Mouse (Mus musculus) kidney, postnatal 0 days (tissue): ENCODE data around the gene Sftpd. TPM values are rescaled to one million over a fixed set of nuclear protein-coding genes. Genes with fewer than 3 reads are reported as not detected.

Experiments used
- ATAC-seq: fragments of 200-750 bp; cut with Nextera tagmentation; replicated peaks from 2 replicates; pipeline ENCODE4 v1.8.0; 2017; ENCODE audit warnings: low read depth, moderate number of reproducible peaks, moderate TSS enrichment, moderate library complexity; ENCODE audit not compliant: low FRiP score
- DNase-seq: peaks from one replicate; pipeline ENCODE4 v3.0.0-alpha.2; 2016; ENCODE audit warnings: low spot score
- H3K27ac ChIP-seq: fragments of 300-500 bp; sonication (generic); 2 replicates; pipeline ENCODE4 v1.5.1; 2014; ENCODE audit warnings: mild to moderate bottlenecking
- H3K27me3 ChIP-seq: fragments of 300-500 bp; sonication (generic); 2 replicates; pipeline ENCODE4 v1.6.1; 2014; ENCODE audit warnings: low read length, mixed read lengths; ENCODE audit not compliant: insufficient read depth
- H3K36me3 ChIP-seq: fragments of 300-500 bp; sonication (generic); 2 replicates; pipeline ENCODE4 v1.6.1; 2014; ENCODE audit warnings: low read length, mixed read lengths; ENCODE audit not compliant: insufficient read depth
- H3K4me1 ChIP-seq: fragments of 300-500 bp; sonication (generic); replicated peaks from 2 replicates; pipeline ENCODE4 v1.6.1; 2014; ENCODE audit warnings: antibody characterized with exemption, low read length, mixed read lengths; ENCODE audit not compliant: insufficient read depth
- H3K4me2 ChIP-seq: fragments of 300-500 bp; sonication (generic); 2 replicates; pipeline ENCODE4 v1.6.1; 2014; ENCODE audit warnings: mild to moderate bottlenecking, low read length, moderate library complexity, mixed read lengths
- H3K4me3 ChIP-seq: fragments of 300-500 bp; sonication (generic); replicated peaks from 2 replicates; pipeline ENCODE4 v1.5.1; 2014; ENCODE audit warnings: low read depth, low read length
- H3K9ac ChIP-seq: fragments of 300-500 bp; sonication (generic); 2 replicates; pipeline ENCODE4 v1.6.1; 2014; ENCODE audit warnings: low read depth, low read length
- H3K9me3 ChIP-seq: fragments of 300-500 bp; sonication (generic); replicated peaks from 2 replicates; pipeline ENCODE4 v1.6.1; 2016; ENCODE audit warnings: low read length, inconsistent platforms, mixed read lengths
- CTCF ChIP-seq: IDR thresholded peaks from 2 replicates; pipeline ENCODE4 v1.5.1; 2016; ENCODE audit warnings: antibody characterized with exemption, low read depth, mild to moderate bottlenecking, moderate library complexity
- WGBS: fragments of 180-500 bp; shearing (Covaris S2); extraction: QIAGEN DNeasy Blood & Tissue Kit; methylation state at CpG from one replicate; pipeline ENCODE4 v1.1.7; 2014; 5-methylcytosine and 5-hydroxymethylcytosine counted together
- polyA plus RNA-seq: library from polyadenylated mRNA; unstranded; fragments of >200 nt; fragmentation: Nextera tagmentation; extraction: Ambion mirVana; gene quantifications from 2 replicates; pipeline ENCODE4 v1.2.1, GENCODE M21; 2015

Gene Sftpd
- polyA plus RNA-seq, 1 experiment from 2014 or later, result 1.6 TPM

GRCm38 (mm10) chr14:41146035-41146434 is 38.9 kb downstream of the Sftpd start:
- WGBS, result 50% methylated on average over 6 of the region's 6 CpGs
- Histone ChIP-seq H3K4me2 (no peak overlapping the region), H3K4me3 (no peak overlapping the region), H3K9me3 (no peaks in the 10 kb centered on the region), H3K9ac (no peak overlapping the region), H3K36me3 (no peaks in the 10 kb centered on the region), H3K4me1 (no peaks in the 10 kb centered on the region), H3K27ac (no peak overlapping the region), H3K27me3 (no peaks in the 10 kb centered on the region)
- DNase-seq (no peak), ATAC-seq (no peak)
- no peak for TF ChIP-seq CTCF

- H3K27ac ChIP-seq, result no peak overlapping the region
- TF ChIP-seq CTCF, result no peak
- H3K4me2 ChIP-seq, result no peak overlapping the region
- no peaks in the 10 kb centered on the region for H3K9me3 ChIP-seq
- no peak overlapping the region for H3K9ac ChIP-seq
- H3K27me3 ChIP-seq, result no peaks in the 10 kb centered on the region
- no peaks in the 10 kb centered on the region for H3K4me1 ChIP-seq
- H3K36me3 ChIP-seq, result no peaks in the 10 kb centered on the region
- ATAC-seq, result no peak
- H3K4me3 ChIP-seq, result no peak overlapping the region
- 76% methylated on average over 1 of the region's 1 CpGs for WGBS
- no peak for DNase-seq
Measured at GRCm38 (mm10) chr14:41140686-41141085, 44.3 kb downstream of the Sftpd start.

GRCm38 (mm10) chr14:41137006-41137405 is 47.9 kb downstream of the Sftpd start:
- Histone ChIP-seq H3K36me3 (no peaks in the 10 kb centered on the region), H3K9ac (no peak overlapping the region), H3K27me3 (no peaks in the 10 kb centered on the region), H3K27ac (no peak overlapping the region), H3K9me3 (no peaks in the 10 kb centered on the region), H3K4me3 (no peak overlapping the region), H3K4me1 (no peaks in the 10 kb centered on the region), H3K4me2 (no peak overlapping the region)
- no peak for TF ChIP-seq CTCF
- DNase-seq (no peak), ATAC-seq (no peak)

- H3K9me3 ChIP-seq, result no peaks in the 10 kb centered on the region
- no peaks in the 10 kb centered on the region for H3K36me3 ChIP-seq
- ATAC-seq, result no peak
- TF ChIP-seq CTCF, result no peak
- no peak within 1 kb of the TSS for H3K27ac ChIP-seq
- 81% methylated on average over 7 of the region's 7 CpGs for WGBS
- DNase-seq, result no peak
- H3K4me1 ChIP-seq, result no peaks in the 10 kb centered on the region
- H3K4me2 ChIP-seq, result no peak within 1 kb of the TSS
- H3K9ac ChIP-seq, result no peak within 1 kb of the TSS
- no peaks in the 10 kb centered on the region for H3K27me3 ChIP-seq
- H3K4me3 ChIP-seq, result no peak within 1 kb of the TSS
Measured at GRCm38 (mm10) chr14:41131540-41131939, 53.4 kb downstream of the Sftpd start, which contains the start of gene Sftpa1. Gene Sftpa1, plus strand, starts transcription at chr14:41131782.

GRCm38 (mm10) chr14:41127997-41128396 is 57.0 kb downstream of the Sftpd start:
- Histone ChIP-seq H3K9me3 (no peaks in the 10 kb centered on the region), H3K4me2 (no peak overlapping the region), H3K36me3 (no peaks in the 10 kb centered on the region), H3K9ac (no peak overlapping the region), H3K27me3 (no peaks in the 10 kb centered on the region), H3K4me3 (no peak overlapping the region), H3K27ac (no peak overlapping the region), H3K4me1 (no peaks in the 10 kb centered on the region)
- DNase-seq, result peak; percentile 53
- WGBS, result 25% methylated on average over 4 of the region's 4 CpGs
- ATAC-seq, result no peak
- peak; percentile 76 for TF ChIP-seq CTCF

GRCm38 (mm10) chr14:41124683-41125082 is 60.3 kb downstream of the Sftpd start:
- H3K9me3 ChIP-seq, result no peaks in the 10 kb centered on the region
- H3K27ac ChIP-seq, result no peak overlapping the region
- WGBS, result 85% methylated on average over 5 of the region's 5 CpGs
- H3K9ac ChIP-seq, result no peak overlapping the region
- ATAC-seq (no peak), DNase-seq (no peak)
- no peaks in the 10 kb centered on the region for H3K36me3 ChIP-seq
- no peak overlapping the region for H3K4me2 ChIP-seq
- no peak overlapping the region for H3K4me3 ChIP-seq
- H3K4me1 ChIP-seq, result no peaks in the 10 kb centered on the region
- no peaks in the 10 kb centered on the region for H3K27me3 ChIP-seq
- no peak for TF ChIP-seq CTCF

Other genes starting within 250 kb of the Sftpd start
- 93.4 and 102 TPM in 2 replicates for gene Tspan14, start 218.3 kb downstream of the Sftpd start, polyA plus RNA-seq
- gene Fam213a, start 171.4 kb downstream of the Sftpd start, polyA plus RNA-seq, result 80.5 and 94.7 TPM in 2 replicates
- gene Dydc2, start 115.9 kb downstream of the Sftpd start, polyA plus RNA-seq, result 0.23 TPM in 1 of 2 replicates, not detected in the other
- not detected in 2 replicates for gene Dydc1, start 112.2 kb downstream of the Sftpd start, polyA plus RNA-seq
- 0.17 and 0.20 TPM in 2 replicates for gene Mat1a, start 80.1 kb downstream of the Sftpd start, polyA plus RNA-seq
- gene Sftpa1, start 53.4 kb downstream of the Sftpd start, polyA plus RNA-seq, result 0.13 TPM in 1 of 2 replicates, not detected in the other
- gene Mbl1, start 33.7 kb downstream of the Sftpd start, polyA plus RNA-seq, result not detected in 2 replicates
- gene Gm2832, start 93.7 kb upstream of the Sftpd start, polyA plus RNA-seq, result not detected in 2 replicates
- not detected in 2 replicates for gene Gm5798, start 163.5 kb upstream of the Sftpd start, polyA plus RNA-seq
- gene Gm7945, start 201.2 kb upstream of the Sftpd start, polyA plus RNA-seq, result not detected in 2 replicates
- not detected in 2 replicates for gene Gm6482, start 223.1 kb upstream of the Sftpd start, polyA plus RNA-seq